In genomic region chr3:31001048-31001676, GRCm38 (mm10) we compare ENCODE assay signal across 27 mouse cellular contexts. TPM values are rescaled to one million over a fixed set of nuclear protein-coding genes. Genes with fewer than 3 reads are reported as not detected.
DNase-seq lines count a peak whose midpoint lies in the region; ATAC-seq lines count a peak whose summit lies in the region.
"Had no signal": no experiment of that assay in that cellular context is flagged by ENCODE, and none has a peak within 500 bp of the region (broad histone marks: within the 10 kb centered on the region; RNA-seq: fewer than 3 reads in every experiment).

No protein-coding gene starts in this region.

- no peak overlapping the region for H3K4me2 ChIP-seq in kidney, embryonic 16.5 days (replicated peaks; ENCODE audit: low read depth, low read length)
- H3K4me2 ChIP-seq in lung, embryonic 16.5 days (ENCODE audit: low read depth, low read length): no peak overlapping the region
- no peak overlapping the region for H3K4me2 ChIP-seq in intestine, embryonic 16.5 days (ENCODE audit: low read depth, low read length)
- H3K4me2 ChIP-seq: forebrain, embryonic 13.5 days; heart, embryonic 11.5 days; hindbrain, embryonic 12.5 days; limb, embryonic 15.5 days; liver, embryonic 13.5 days had no signal

- H3K27ac ChIP-seq in kidney, embryonic 16.5 days (ENCODE audit: low read length): peak overlapping the region; percentile 40
- H3K27ac ChIP-seq in lung, embryonic 16.5 days (ENCODE audit: low read length): peak overlapping the region; percentile 18; the same call in 1 of the 2 replicates
- H3K27ac ChIP-seq in intestine, embryonic 16.5 days (ENCODE audit: low read length): peak overlapping the region; percentile 35; the same call in 1 of the 2 replicates
- H3K27ac ChIP-seq: forebrain, embryonic 13.5 days; hindbrain, embryonic 12.5 days; hindbrain, postnatal 0 days; left cerebral cortex, adult 2 months; liver, embryonic 13.5 days; midbrain, embryonic 10.5 days had no signal

- peaks cover 38% of the 10 kb centered on the region for H3K4me1 ChIP-seq in kidney, embryonic 16.5 days (ENCODE audit: insufficient read depth, low read length)
- peaks cover 27% of the 10 kb centered on the region for H3K4me1 ChIP-seq in lung, embryonic 16.5 days (replicated peaks; ENCODE audit: control insufficient read depth, insufficient read depth, low read length)
- peaks cover 34% of the 10 kb centered on the region for H3K4me1 ChIP-seq in intestine, embryonic 16.5 days (ENCODE audit: control insufficient read depth, insufficient read depth, low read length)

- H3K9ac ChIP-seq in kidney, embryonic 16.5 days (replicated peaks; ENCODE audit: low read length): no peak overlapping the region
- no peak overlapping the region for H3K9ac ChIP-seq in lung, embryonic 16.5 days (ENCODE audit: low read length)
- no peak overlapping the region for H3K9ac ChIP-seq in intestine, embryonic 16.5 days (ENCODE audit: low read depth, low read length)
- H3K9ac ChIP-seq: embryonic facial prominence, embryonic 15.5 days; forebrain, embryonic 13.5 days; hindbrain, embryonic 12.5 days; limb, embryonic 15.5 days; liver, embryonic 13.5 days had no signal

- WGBS in kidney, embryonic 16.5 days: 48% methylated on average over 3 of the region's 3 CpGs
- 49% methylated on average over 3 of the region's 3 CpGs for WGBS in lung, embryonic 16.5 days
- 49% methylated on average over 3 of the region's 3 CpGs for WGBS in intestine, embryonic 16.5 days

- H3K36me3 ChIP-seq in kidney, embryonic 16.5 days (ENCODE audit: insufficient read depth, low read length): no peaks in the 10 kb centered on the region
- H3K36me3 ChIP-seq in lung, embryonic 16.5 days (ENCODE audit: control insufficient read depth, insufficient read depth, low read length): no peaks in the 10 kb centered on the region
- 0 out of 2 replicates have a peak, but pooled peaks cover 4% of the 10 kb centered on the region for H3K36me3 ChIP-seq in intestine, embryonic 16.5 days (ENCODE audit: control insufficient read depth, insufficient read depth, low read length)
- H3K36me3 ChIP-seq: embryonic facial prominence, embryonic 15.5 days; hindbrain, embryonic 12.5 days; limb, embryonic 15.5 days; liver, embryonic 13.5 days had no signal

- no peaks in the 10 kb centered on the region for H3K27me3 ChIP-seq in kidney, embryonic 16.5 days (ENCODE audit: insufficient read depth, low read length)
- no peaks in the 10 kb centered on the region for H3K27me3 ChIP-seq in lung, embryonic 16.5 days (ENCODE audit: control insufficient read depth, insufficient read depth, low read depth, low read length)
- H3K27me3 ChIP-seq in intestine, embryonic 16.5 days (replicated peaks; ENCODE audit: control insufficient read depth, insufficient read depth, low read length): no peaks in the 10 kb centered on the region
- H3K27me3 ChIP-seq: embryonic facial prominence, embryonic 15.5 days; forebrain, embryonic 13.5 days; hindbrain, embryonic 12.5 days; limb, embryonic 15.5 days; liver, embryonic 13.5 days had no signal

- DNase-seq in kidney, adult 9 months: no peak
- DNase-seq in lung, postnatal 25 days (ENCODE audit: low spot score): no peak
- DNase-seq in R1 (ENCODE audit: low read depth, low spot score): peak; percentile 86
- no peak for DNase-seq in cerebellum, adult 9-10 months
- DNase-seq in adrenal gland, adult 18-20 months (ENCODE audit: low spot score in 2 of 2): no peak
- DNase-seq: adrenal gland, postnatal 25 days; cerebellum, adult 2 months; cerebellum, postnatal 25 days; gastrocnemius, postnatal 10 days; heart, postnatal 36 days; kidney, adult 11 months; kidney, postnatal 14 days; liver, embryonic 13.5 days; lung, adult 2 months had no signal

- H3K9me3 ChIP-seq in kidney, embryonic 16.5 days (ENCODE audit: low read length): peaks cover 4% of the 10 kb centered on the region; the same call in 1 of the 2 replicates
- H3K9me3 ChIP-seq in lung, embryonic 16.5 days (ENCODE audit: control insufficient read depth, low read length): no peaks in the 10 kb centered on the region
- no peaks in the 10 kb centered on the region for H3K9me3 ChIP-seq in intestine, embryonic 16.5 days (ENCODE audit: control insufficient read depth, low read length)
- H3K9me3 ChIP-seq: embryonic facial prominence, embryonic 15.5 days; forebrain, embryonic 13.5 days; hindbrain, embryonic 12.5 days; limb, embryonic 15.5 days; liver, embryonic 13.5 days had no signal

- ATAC-seq in kidney, embryonic 16.5 days (ENCODE audit: low FRiP score, low TSS enrichment): no peak
- no peak for ATAC-seq in lung, embryonic 16.5 days (ENCODE audit: low read depth)
- ATAC-seq in intestine, embryonic 16.5 days: no peak
- ATAC-seq: CD4-positive, CD25-positive, alpha-beta regulatory T cell, adult 4 months; forebrain, embryonic 13.5 days; hindbrain, postnatal 0 days had no signal

- no peak overlapping the region for H3K4me3 ChIP-seq in kidney, embryonic 16.5 days (ENCODE audit: low read length)
- H3K4me3 ChIP-seq in lung, embryonic 16.5 days (ENCODE audit: low read length): no peak overlapping the region
- no peak overlapping the region for H3K4me3 ChIP-seq in intestine, embryonic 16.5 days (ENCODE audit: low read length)
- H3K4me3 ChIP-seq: embryonic facial prominence, embryonic 10.5 days; embryonic facial prominence, embryonic 15.5 days; forebrain, embryonic 13.5 days; hindbrain, embryonic 12.5 days; left cerebral cortex, adult 2 months; limb, embryonic 15.5 days; liver, embryonic 13.5 days; midbrain, embryonic 10.5 days had no signal

RNA-seq across cellular contexts. Expression of gene Prkci, which starts 5.6 kb away (rescaled TPM):
- polyA plus RNA-seq in kidney, embryonic 16.5 days (2015; fragmentation: Nextera tagmentation; extraction: Ambion mirVana): 39.7 and 42.5 TPM in 2 replicates
- 51.0 and 53.2 TPM in 2 replicates for polyA plus RNA-seq in lung, embryonic 16.5 days (2015; fragmentation: Nextera tagmentation; extraction: Ambion mirVana)
- polyA plus RNA-seq in intestine, embryonic 16.5 days (2015; fragmentation: Nextera tagmentation; extraction: Ambion mirVana): 24.6 and 29.1 TPM in 2 replicates
- total RNA-seq in adrenal gland, adult 18-20 months (2021): 10 to 100 TPM; 42.8 TPM

RNA-seq across cellular contexts. Expression of gene Phc3, which starts 31.9 kb away (rescaled TPM):
- 5.1 and 6.8 TPM in 2 replicates for polyA plus RNA-seq in kidney, embryonic 16.5 days (2015; fragmentation: Nextera tagmentation; extraction: Ambion mirVana)
- polyA plus RNA-seq in lung, embryonic 16.5 days (2015; fragmentation: Nextera tagmentation; extraction: Ambion mirVana): 6.7 and 7.2 TPM in 2 replicates
- polyA plus RNA-seq in intestine, embryonic 16.5 days (2015; fragmentation: Nextera tagmentation; extraction: Ambion mirVana): 4.2 and 4.5 TPM in 2 replicates
- total RNA-seq in adrenal gland, adult 18-20 months (2021): 10 to 100 TPM; 30.6 to 31.9 TPM
